Mouse (Mus musculus): ENCODE measurements around the gene Higd1a. TPM values are rescaled to one million over a fixed set of nuclear protein-coding genes. Genes with fewer than 3 reads are reported as not detected.

Higd1a gene
- total RNA-seq, 2 experiments from 2014 or later: 99.3 to 103 TPM

GRCm38 (mm10) chr9:121838829-121839621 is 19.1 kb downstream of the Higd1a start, which contains the start of gene Ccdc13:
Gene Ccdc13 (minus strand): TSS chr9:121839461.
- peak; percentile 86 to 89 for DNase-seq (ENCODE audit: low spot score in 2 of 2)

DNA sequence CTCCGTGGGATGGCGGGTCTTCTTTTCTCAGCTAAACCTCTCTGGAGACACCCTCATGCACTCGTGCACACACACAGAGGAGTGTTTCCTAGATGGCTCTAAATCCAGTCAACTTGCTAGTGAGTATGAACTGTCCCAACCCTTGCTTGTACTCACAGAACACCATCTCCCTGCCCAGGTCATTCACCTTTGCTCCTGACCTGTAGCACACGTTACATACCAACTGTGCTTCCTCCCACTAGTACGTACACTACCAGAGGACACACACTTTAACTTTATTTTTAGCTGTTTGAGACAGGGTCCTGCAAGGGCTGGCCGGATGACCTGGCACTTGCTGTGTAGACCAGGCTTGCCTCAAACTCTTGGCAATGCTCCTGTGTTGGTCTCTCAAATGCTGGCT is 20.2 kb downstream of the Higd1a start:
- no peak for DNase-seq (ENCODE audit: low spot score in 2 of 2)

DNA sequence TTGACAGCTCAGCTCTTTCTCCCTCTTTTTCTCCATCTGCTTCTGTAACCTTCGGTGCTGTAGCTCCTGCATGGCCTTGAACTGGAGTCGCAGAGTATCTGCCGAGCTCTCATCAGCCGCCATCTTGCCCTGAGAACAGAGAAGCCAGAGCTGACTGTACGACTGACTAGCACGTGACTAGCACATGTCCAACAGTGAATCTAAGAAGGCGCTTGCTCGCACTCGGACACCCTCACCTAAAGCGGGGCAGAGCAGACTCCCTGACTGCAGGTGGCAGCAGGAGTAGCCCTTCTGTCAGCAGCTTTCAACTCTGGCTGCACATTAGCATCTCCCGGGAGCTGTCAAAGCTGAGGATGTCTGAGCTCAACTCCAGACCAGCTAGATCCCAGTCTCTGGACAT is 24.3 kb downstream of the Higd1a start:
- DNase-seq (ENCODE audit: low spot score in 2 of 2): no peak

DNA sequence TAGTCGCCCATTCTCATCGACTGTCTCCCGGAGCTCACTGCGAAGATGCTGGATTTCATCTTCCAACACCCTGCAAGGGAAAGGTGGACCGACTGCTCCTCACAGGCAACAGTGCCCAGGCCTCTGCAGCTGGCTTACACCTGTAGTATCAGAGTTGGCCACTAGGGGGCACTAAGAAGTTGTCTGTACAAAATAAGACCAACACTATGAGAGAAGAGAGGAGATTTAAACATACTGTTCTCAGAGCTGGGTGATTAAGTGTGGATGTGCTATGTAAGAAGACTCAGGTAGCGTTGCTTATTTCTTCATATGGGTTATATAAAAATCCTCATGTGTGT is 27.2 kb downstream of the Higd1a start:
- peak; percentile 90 for DNase-seq (ENCODE audit: low spot score in 2 of 2)

DNA sequence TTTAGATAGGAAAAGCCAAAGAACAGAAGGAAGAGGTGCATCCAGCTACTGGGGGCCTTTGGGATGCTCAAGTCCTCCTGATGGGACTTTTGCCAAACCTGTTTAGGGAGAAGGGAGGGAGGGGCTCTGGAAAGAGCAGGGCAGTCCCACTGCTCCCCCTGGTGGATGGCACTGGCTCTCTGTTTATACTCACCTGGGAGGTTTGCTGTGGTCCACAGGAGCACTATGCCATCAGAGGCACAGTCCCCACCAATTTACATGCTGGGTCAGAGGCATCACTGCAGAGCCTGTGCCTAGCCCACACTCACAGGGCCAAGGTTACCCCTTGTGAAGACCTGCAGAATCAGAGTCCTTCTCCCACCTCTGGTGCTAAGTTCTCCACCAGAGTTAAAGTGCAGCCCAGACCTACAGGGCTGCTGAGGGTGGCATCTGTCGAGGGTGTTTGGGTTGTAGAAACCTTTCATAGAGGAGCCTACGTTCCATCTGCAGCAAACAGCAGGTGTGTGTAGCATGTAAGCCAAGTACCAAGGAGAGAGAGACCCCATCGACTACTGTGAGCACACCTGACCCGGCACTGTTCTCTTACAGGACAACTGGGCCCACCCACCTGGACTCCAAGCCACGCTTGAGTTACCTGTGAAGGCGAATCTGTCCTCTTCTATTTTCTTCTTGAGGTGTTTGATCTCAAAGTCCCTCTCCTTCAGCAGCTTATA is 27.8 kb downstream of the Higd1a start:
- peak; percentile 64 to 69 for DNase-seq (ENCODE audit: low spot score in 2 of 2)

- DNase-seq (ENCODE audit: low spot score in 2 of 2): no peak
Observed at GRCm38 (mm10) chr9:121829270-121829992, 28.7 kb downstream of the Higd1a start.

- DNase-seq (ENCODE audit: low spot score in 2 of 2): no peak
Observed at GRCm38 (mm10) chr9:121828314-121828713, 29.8 kb downstream of the Higd1a start.

- DNase-seq (ENCODE audit: low spot score in 2 of 2): no peak
Observed at GRCm38 (mm10) chr9:121826356-121826755, 31.8 kb downstream of the Higd1a start.

DNA sequence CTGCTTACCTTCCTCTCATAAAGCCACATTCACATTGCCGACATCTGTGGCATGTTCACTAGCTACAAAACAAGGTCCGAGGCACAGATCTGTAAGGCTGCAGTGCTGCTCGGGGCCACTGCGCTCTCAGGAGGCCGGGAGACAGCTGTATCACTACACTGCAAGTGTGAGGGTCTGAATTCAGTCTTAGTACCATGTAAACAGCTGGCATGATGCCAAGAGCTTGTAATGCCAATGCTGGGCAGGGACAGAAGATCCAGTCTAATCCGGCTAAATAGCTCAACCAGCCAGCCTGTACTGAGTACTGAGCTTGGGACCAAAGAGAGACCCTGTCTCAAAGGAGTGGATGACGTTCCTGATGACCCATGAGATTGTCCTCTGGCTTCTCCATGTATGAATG is 34.2 kb downstream of the Higd1a start:
- DNase-seq (ENCODE audit: low spot score in 2 of 2): peak in 1 of 2 experiments; percentile 45

DNA sequence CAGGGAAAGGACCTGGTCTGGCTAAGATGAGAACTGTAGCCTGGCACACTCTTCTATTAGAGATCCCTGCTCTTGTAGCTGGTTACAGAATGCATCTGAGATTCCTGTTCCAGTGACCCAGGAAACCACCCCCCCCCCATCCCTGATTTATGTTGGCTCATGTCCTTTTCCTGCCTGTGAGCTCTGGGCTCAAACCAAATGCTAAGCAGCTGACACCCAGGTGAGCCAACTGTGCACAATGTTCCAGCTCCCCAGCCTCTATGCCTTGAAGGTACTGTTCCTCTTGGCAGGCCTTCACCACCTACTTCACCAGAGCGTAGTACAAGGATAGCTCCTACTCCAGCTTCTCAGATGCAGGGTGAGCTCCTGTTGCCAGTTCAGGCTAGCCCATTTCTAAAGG is 35.1 kb downstream of the Higd1a start:
- DNase-seq (ENCODE audit: low spot score in 2 of 2): no peak

- peak; percentile 72 to 73 for DNase-seq (ENCODE audit: low spot score in 2 of 2)
Observed at GRCm38 (mm10) chr9:121822585-121822991, 35.6 kb downstream of the Higd1a start.

- DNase-seq (ENCODE audit: low spot score in 2 of 2): no peak
Observed at GRCm38 (mm10) chr9:121820765-121821164, 37.4 kb downstream of the Higd1a start.

- DNase-seq (ENCODE audit: low spot score in 2 of 2): peak; percentile 45 to 51
Observed at GRCm38 (mm10) chr9:121819771-121820471, 38.2 kb downstream of the Higd1a start.

DNA sequence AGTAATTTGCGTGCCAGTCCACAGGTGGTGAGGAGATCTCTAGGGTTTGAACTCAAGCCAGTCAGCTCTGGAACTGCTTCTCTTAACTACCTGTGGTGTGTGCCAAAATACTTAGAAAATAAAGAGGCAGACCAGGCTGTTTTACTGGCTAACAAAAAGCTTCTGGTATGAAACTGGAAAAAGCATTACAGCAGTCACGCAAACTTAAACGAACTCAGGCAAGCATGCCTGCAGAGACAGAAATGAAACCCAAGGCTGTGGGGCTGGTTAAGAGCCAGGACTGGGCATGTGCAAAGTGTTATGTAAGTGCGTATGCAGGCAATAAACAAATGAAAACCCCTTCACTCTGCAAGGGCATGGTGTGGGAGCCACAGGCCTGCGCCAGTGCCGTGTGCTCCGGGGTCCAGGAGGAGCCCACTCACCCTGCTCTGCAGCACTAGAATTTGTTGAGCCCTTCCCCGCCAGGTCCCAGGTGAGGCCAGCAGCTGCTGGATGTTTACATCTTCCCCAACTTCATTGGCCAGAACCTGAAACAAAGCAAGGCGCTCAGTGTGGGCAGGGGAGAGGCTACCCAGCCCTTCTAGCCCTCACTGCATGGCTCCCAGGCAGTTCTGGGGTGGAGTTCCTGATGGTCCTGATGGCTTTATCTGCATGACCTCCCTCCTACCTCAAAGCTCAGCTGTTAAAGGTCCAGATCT is 38.9 kb downstream of the Higd1a start:
- DNase-seq (ENCODE audit: low spot score in 2 of 2): no peak

DNA sequence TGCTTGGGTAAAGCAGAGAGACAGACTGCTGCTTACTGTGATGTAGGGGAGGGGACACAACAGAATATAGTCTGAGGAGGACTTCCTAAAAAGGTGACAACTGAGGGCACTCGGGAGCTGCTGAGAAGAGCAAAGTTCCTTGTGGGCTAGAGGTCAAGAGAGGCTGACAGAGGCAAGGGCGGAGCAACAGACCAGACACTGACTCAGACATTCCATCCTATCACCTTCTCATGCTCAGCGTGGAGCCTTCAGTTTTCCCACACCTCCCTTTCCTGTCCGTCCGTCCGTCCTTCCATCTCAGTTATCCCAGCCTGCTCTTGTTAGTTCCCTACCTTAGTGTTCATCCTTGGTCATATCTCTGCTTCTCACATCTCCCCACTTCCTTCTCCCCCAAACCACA is 43.0 kb downstream of the Higd1a start:
- no peak for DNase-seq (ENCODE audit: low spot score in 2 of 2)

GRCm38 (mm10) chr9:121810081-121810821 is 47.9 kb downstream of the Higd1a start:
- peak; percentile 62 to 75 for DNase-seq (ENCODE audit: low spot score in 2 of 2)

GRCm38 (mm10) chr9:121808511-121808910 is 49.7 kb downstream of the Higd1a start:
- no peak for DNase-seq (ENCODE audit: low spot score in 2 of 2)

- peak; percentile 60 to 61 for DNase-seq (ENCODE audit: low spot score in 2 of 2)
Observed at GRCm38 (mm10) chr9:121807947-121808346, 50.2 kb downstream of the Higd1a start.

DNA sequence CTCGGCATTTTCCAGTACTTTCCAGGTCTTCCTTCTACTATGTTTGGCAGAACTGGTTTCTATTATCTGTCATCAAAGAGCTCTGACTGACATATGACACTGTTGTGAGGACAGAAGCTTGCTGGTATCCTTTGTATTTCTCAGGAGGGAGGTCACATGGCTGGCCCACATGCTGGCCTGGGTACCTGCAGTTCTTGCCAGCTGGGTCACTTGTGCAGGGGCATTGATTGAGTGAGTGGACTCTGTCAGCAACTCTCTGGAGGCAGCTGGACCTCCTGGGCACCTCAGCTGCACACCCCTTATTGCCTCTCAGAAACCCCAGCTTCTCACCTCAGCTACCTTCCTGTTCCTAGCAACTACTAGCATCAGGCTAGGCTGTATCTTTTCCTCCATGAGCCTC is 50.6 kb downstream of the Higd1a start:
- DNase-seq (ENCODE audit: low spot score in 2 of 2): peak in 1 of 2 experiments; percentile 50

DNA sequence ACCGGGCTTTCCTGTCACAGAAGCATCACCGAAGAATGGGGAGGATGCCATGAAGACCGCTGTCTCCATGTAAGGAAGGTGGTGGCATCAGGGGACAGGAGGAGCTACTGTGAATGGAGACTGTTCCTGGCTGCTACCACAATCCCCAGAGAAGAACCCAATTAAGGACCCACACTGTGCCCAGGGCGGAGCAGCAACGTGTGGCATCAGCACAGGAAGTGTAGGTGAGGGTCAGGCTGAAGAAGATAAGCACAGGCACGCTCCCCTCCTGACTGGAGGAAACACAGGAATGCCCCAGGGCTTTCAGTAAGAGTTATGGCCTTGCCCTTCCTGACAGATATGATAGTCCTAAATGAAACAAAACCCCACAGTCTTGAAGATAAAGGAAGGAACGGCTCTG is 55.4 kb downstream of the Higd1a start:
- no peak for DNase-seq (ENCODE audit: low spot score in 2 of 2)

Measured in layer of hippocampus, postnatal 10 days (tissue).